Mouse (Mus musculus): ENCODE results near the gene Tle3. TPM values are rescaled to one million over a fixed set of nuclear protein-coding genes. Genes with fewer than 3 reads are reported as not detected.

Tle3 gene
- total RNA-seq, 2 experiments from 2014 or later = 67.9 to 79.5 TPM

DNA sequence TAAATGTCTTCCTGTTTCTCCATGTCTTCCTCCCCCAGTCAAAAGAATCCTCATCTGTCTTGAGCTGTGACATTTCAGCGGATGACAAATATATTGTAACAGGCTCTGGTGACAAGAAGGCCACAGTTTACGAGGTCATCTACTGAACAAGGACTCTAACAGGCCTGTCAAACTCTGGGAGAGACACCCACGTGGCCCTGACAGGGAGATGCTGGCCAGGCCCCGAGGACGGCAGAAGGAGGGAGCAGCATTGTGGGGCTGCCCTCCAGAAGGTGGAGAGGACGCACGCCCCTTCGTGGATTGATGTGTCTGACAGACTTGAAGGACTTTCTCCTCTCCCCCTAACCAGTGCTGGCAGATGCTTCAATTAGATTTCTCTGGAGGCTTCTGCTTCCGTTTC, 44.4 kb downstream of the Tle3 start:
- DNase-seq (ENCODE audit: low spot score in 2 of 2) = no peak
- intact Hi-C loops (cut with DNase I) = no loop called here

DNA sequence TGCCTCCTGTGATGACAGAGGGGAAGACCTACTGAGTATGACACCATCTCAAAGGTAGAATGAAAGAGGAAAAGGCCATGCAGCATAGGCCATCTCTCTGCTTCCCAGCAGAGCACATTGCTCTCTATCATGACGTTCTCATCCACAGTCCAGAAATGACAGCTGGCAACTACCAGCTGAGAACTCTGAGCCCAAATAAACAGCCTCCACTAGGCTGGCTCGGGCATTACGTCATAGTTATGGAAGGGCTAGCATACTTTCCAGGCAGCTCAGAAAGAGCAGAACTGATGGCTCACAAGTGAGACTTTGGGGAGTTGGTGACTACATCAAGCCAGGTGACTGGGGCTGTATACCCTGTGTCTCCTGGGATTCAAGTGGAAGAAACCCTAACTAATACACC, 49.5 kb downstream of the Tle3 start:
- intact Hi-C loops (cut with DNase I) = no loop called here
- no peak for DNase-seq (ENCODE audit: low spot score in 2 of 2)

DNA sequence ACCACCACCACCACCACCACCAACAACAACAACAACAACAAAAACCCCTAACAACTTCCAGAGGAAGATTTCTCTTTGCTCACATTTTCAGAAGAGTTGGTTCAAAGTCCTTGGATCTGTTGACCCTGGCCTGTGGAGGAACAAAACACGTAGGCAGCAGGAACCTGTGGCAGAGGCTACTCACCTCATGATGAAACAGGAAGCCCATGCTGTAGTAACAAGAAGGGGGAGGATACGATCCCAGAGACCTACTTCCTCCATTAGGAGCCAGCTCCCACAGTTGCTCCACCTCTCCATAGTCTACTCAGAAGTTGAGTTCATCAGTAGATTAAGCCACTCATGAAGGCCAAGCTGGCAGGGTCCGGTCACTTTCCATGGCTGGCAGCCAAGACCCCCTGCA, 52.1 kb downstream of the Tle3 start:
- intact Hi-C loops (cut with DNase I) = no loop called here
- no peak for DNase-seq (ENCODE audit: low spot score in 2 of 2)

- DNase-seq (ENCODE audit: low spot score in 2 of 2) = peak in 1 of 2 experiments; percentile 65
- intact Hi-C loops (cut with DNase I) = no loop called here
Measured at GRCm38 (mm10) chr9:61426493-61426892, 54.3 kb downstream of the Tle3 start.

- no peak for DNase-seq (ENCODE audit: low spot score in 2 of 2)
- intact Hi-C loops (cut with DNase I) = no loop called here
Measured at GRCm38 (mm10) chr9:61427051-61427450, 54.9 kb downstream of the Tle3 start.

DNA sequence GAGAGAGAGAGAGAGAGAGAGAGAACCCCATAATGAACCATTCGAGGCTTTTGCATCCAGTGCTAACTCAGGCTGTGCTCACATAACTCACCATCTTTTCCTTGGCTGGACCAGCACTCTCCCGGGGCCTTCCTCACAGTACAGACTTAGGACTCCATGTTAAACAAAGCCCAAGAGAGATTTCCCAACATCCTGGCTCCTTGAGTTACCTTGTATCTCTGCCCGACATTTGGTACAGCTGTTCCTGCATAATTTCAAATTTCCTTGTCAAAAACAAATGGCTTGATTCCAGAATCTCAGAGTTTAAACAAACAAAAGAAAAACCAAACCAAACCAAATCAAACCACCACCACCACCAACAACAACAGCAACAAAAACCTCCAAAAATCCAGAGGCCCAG, 55.7 kb downstream of the Tle3 start:
- DNase-seq (ENCODE audit: low spot score in 2 of 2) = no peak
- intact Hi-C loops (cut with DNase I) = no loop called here

DNA sequence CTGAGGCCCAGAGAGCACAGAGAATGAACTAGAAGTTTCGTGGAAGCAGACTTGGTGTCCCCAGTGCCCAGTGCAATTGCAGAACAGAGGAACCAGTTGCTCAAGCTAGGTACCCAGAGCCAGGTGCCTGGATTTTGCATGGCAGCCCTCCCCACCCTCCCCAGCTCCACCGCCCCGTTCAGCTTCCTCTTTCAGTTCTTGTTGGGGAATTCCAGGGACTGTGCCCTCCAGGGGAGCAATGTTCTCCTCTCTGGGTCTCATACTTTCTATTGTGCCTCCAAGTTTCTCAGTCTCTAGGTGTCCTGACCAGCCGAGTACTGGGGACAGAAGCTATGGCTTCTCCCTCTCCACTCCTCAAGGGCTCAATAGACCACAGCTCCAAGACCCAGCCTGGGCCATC, 59.7 kb downstream of the Tle3 start:
- intact Hi-C loops (cut with DNase I) = no loop called here
- DNase-seq (ENCODE audit: low spot score in 2 of 2) = no peak

DNA sequence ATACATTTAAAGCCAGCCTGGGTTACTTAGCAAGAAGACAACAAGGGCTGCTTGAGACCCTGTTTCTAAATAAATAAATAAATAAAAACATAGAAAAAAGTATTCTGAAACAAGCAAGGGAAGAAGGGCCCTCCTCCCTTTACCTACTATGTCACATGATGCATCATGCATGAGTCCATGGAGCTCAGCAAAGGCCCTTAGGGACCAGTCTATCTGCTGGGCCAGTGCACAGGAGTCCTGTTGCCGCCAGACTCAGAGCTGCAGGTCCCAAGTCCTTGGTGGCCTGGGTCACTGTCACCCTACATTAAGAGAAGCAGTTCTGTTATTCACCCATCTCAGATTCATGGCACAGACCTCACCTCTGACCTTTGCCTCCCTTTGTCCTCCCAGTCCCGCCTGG, 61.0 kb downstream of the Tle3 start:
- intact Hi-C loops (cut with DNase I) = no loop called here
- DNase-seq (ENCODE audit: low spot score in 2 of 2) = no peak

DNA sequence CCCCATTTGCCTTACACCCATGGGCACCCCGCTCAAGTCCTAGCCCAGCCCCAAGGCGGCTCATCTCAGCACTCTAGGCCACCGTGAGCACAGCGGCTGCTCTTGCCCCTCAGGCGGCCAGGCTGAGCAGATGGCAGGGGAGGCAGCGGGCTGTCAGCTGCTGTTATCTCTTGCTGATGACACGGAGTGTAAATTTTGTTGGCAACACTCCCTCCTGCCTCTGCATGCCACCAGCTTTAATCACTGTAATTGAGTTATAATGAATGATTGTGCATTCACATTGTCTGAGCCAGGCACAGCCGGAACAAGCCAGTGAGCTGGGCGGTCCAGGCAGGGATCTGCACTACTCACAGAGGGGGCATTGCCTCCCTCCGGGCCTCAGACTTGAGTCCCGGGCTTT, 61.9 kb downstream of the Tle3 start:
- intact Hi-C loops (cut with DNase I) = no loop called here
- DNase-seq (ENCODE audit: low spot score in 2 of 2) = peak in 1 of 2 experiments; percentile 35

GRCm38 (mm10) chr9:61435191-61435989, 63.2 kb downstream of the Tle3 start:
- intact Hi-C loops (cut with DNase I) = no loop called here
- peak in 1 of 2 experiments; percentile 14 for DNase-seq (ENCODE audit: low spot score in 2 of 2)

DNA sequence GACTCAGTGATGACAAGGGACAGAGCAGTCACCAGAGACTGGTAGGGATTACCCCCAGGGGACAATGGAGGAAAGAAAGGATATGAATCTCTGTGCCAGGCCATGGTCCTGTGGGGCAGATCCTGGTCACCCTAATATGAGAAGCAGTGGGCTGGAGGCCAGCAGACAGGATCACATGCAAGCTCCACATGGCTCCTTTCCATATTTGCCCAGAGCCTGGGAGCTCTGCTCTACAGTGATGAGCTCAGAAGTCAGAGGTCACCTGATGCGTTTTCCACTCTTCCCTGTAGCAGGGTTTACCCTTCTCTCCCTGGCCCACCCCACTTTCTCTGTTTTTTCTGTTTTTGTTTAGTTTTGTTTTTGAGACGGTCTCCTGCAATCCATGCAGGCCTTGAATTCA, 63.9 kb downstream of the Tle3 start:
- intact Hi-C loops (cut with DNase I) = no loop called here
- no peak for DNase-seq (ENCODE audit: low spot score in 2 of 2)

DNA sequence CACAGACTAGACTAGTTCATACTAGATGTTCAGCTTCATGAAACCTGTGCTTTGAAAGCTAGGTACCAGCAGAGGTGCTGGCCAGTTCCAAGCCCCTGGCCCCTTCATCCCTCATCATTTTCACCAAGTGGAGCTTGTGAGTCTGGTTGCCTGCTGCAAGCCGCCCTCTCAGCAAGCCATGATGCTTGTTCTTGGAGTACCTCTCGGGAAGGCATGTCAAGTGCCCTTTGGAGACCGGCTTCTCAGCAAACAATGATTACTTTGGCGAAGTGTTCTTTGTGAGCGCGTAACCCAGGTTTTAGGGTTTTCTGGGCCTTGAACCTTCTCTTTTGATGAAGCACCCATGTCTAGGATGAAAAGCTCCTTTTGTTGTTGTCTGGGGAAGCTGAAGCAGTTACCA, 64.6 kb downstream of the Tle3 start:
- DNase-seq (ENCODE audit: low spot score in 2 of 2) = no peak
- intact Hi-C loops (cut with DNase I) = no loop called here

DNA sequence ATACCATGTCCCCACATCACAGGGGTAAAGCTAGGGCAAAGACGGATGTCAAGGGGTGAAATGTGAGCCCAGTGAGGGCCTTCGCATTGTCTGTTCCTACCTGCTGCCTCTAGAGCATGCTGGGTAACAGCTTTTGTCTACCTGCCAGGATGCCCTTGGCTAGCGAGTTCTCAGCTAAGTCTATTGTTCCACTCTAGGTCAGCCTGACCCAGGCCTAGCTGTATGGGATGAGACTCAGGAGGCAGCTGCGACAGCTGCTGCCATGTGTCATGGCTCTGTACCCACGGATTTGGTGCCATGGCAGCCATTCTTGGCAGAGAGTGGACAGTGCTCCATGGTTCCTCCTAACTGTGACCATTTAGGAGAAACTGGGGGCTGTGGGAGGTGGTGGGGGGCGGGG, 66.9 kb downstream of the Tle3 start:
- intact Hi-C loops (cut with DNase I) = no loop called here

DNA sequence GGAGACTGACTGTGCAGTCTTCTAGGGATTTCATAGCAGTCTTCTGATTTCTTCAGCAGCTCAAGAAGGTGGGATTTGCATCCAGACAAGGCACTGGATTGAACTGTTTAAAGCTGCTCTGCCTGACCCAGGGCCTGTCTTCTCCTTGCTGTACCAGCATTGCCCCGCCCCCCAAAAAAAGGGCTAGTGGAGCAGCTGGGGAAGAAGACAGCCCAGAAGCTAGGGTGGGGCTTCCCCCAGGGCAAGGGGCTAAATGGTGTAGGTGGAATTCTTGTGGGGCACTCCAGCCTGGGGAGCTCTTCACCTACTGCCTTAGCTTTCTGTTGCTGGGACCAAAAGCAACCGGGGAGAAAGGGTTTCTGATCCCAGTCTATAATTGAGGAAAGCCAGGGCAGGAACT, 67.8 kb downstream of the Tle3 start:
- no peak for DNase-seq (ENCODE audit: low spot score in 2 of 2)
- intact Hi-C loops (cut with DNase I) = no loop called here

More for the DNA sequence above, 66.9 kb downstream of the Tle3 start:
- DNase-seq (ENCODE audit: low spot score in 2 of 2) = no peak

DNA sequence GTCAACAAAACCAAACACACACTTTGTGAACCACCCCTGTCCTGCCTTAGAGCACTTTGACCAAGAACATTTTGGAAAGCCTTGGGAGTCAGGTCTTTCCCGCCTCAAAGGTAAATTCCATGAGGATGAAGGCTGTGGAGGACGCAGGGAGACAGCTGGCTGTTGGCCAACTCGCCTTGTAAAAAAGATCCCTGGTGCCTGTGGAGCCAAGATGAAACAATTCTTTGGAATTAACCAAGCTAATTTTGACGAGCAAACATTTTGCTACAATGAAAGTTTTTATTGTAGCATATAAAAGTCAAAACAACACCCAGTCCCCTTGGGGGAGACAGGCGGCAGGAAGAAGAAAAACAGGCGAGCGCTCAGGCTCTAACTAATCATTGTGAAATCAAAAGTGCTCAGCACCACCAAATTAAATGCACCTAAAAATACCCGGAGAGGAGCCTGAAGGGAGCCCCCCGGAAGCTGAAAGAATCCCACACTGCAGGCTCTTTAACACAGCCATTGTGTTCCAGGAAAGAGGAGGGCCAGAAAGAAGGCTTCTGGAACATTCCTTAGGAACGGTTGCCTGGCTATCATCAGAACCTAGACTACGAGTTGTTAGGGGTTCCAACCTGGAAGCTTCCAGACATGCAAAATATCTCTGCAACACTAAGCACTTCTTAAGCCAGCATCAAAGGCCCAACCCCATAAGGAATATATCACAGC, 69.2 kb downstream of the Tle3 start:
- no peak for DNase-seq (ENCODE audit: low spot score in 2 of 2)
- intact Hi-C loops (cut with DNase I) = no loop called here

GRCm38 (mm10) chr9:61442951-61443630, 70.9 kb downstream of the Tle3 start:
- intact Hi-C loops (cut with DNase I) = no loop called here
- DNase-seq (ENCODE audit: low spot score in 2 of 2) = no peak

DNA sequence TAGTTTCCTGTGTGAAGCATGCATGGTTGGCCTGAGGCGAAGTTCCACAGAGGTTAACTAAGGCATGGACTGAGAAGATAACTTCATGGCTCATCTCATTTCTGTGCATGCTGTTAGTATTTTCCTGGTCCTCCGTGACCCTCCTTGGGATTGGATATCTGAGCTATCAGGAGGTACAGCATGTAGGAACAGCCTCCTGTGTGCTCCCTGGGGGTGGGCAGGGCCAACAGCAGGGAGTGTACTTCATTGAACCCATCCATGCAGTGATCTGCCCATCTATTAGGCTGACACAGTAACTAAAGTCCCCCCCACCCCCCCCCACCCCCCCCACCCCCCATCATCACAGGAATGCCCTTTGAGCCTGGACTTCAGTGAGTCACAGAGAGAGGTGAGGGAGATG, 73.0 kb downstream of the Tle3 start:
- intact Hi-C loops (cut with DNase I) = no loop called here
- no peak for DNase-seq (ENCODE audit: low spot score in 2 of 2)

GRCm38 (mm10) chr9:61445711-61446222, 73.6 kb downstream of the Tle3 start:
- intact Hi-C loops (cut with DNase I) = no loop called here
- DNase-seq (ENCODE audit: low spot score in 2 of 2) = no peak

- no peak for DNase-seq (ENCODE audit: low spot score in 2 of 2)
- intact Hi-C loops (cut with DNase I) = no loop called here
Measured at GRCm38 (mm10) chr9:61446965-61447364, 74.8 kb downstream of the Tle3 start.

GRCm38 (mm10) chr9:61449363-61449904, 77.3 kb downstream of the Tle3 start:
- DNase-seq (ENCODE audit: low spot score in 2 of 2) = no peak
- intact Hi-C loops (cut with DNase I) = no loop called here
